Mouse (Mus musculus) lung, postnatal 0 days (tissue): Measurements from ENCODE around the gene Matn3.

Experiments used
- CTCF ChIP-seq: IDR thresholded peaks from 2 replicates; pipeline ENCODE4 v1.5.1; 2016; ENCODE audit warnings: antibody characterized with exemption, mild to moderate bottlenecking
- EP300 ChIP-seq: IDR thresholded peaks from 2 replicates; pipeline ENCODE4 v1.6.1; 2016; ENCODE audit warnings: antibody characterized with exemption, mild to moderate bottlenecking, control low read depth

- TF ChIP-seq CTCF = no peak
- no peak for TF ChIP-seq EP300
These were observed 45.8 kb upstream of the Matn3 start for GRCm38 (mm10) chr12:8901934-8902333.
